Mouse (Mus musculus) megakaryocyte, embryonic 14.5 days (primary cell): Measurements from ENCODE around the gene Gmppa.

Experiments
- FLI1 ChIP-seq: IDR thresholded peaks from 2 replicates; pipeline ENCODE4 v1.6.1; 2012; ENCODE audit warnings: low read length, inconsistent platforms, mixed read lengths
- GATA1 ChIP-seq: IDR thresholded peaks from 3 replicates; pipeline ENCODE4 v1.6.1; 2012; ENCODE audit warnings: mixed read lengths, low read length, inconsistent platforms, borderline replicate concordance

- no peak for TF ChIP-seq FLI1
- TF ChIP-seq GATA1 = no peak
Measured at GRCm38 (mm10) chr1:75441471-75441996, 5.8 kb downstream of the Gmppa start.
